Mouse (Mus musculus): Measurements from ENCODE around the gene Prkacb. TPM values are rescaled to one million over a fixed set of nuclear protein-coding genes. Genes with fewer than 3 reads are reported as not detected.

The Prkacb gene
- polyA plus RNA-seq, 1 experiment = 4.2 TPM

- Histone ChIP-seq H3K4me1 (ENCODE audit: control insufficient read depth, insufficient read depth, low read length) (no peaks in the 10 kb centered on the region), H3K27ac (ENCODE audit: control insufficient read depth, insufficient read depth, low read depth, low read length) (no peak overlapping the region), H3K36me3 (ENCODE audit: control insufficient read depth, insufficient read depth, low read length) (no peaks in the 10 kb centered on the region), H3K4me3 (ENCODE audit: control insufficient read depth, low read depth, low read length) (no peak overlapping the region), H3K27me3 (ENCODE audit: control insufficient read depth, insufficient read depth, low read length) (no peaks in the 10 kb centered on the region)
- TF ChIP-seq POLR2A (IDR thresholded peaks at IDR 0.05; ENCODE audit: control insufficient read depth, low read depth, low read length) (no peak), CTCF (IDR thresholded peaks at IDR 0.05; ENCODE audit: control insufficient read depth, insufficient read depth, insufficient replicate concordance, low read depth, low read length) (no peak)
Observed at GRCm38 (mm10) chr3:146778451-146778850, 34.3 kb downstream of the Prkacb start.

- Histone ChIP-seq H3K4me1 (ENCODE audit: control insufficient read depth, insufficient read depth, low read length) (no peaks in the 10 kb centered on the region), H3K27me3 (ENCODE audit: control insufficient read depth, insufficient read depth, low read length) (no peaks in the 10 kb centered on the region), H3K27ac (ENCODE audit: control insufficient read depth, insufficient read depth, low read depth, low read length) (no peak overlapping the region), H3K4me3 (ENCODE audit: control insufficient read depth, low read depth, low read length) (no peak overlapping the region), H3K36me3 (ENCODE audit: control insufficient read depth, insufficient read depth, low read length) (no peaks in the 10 kb centered on the region)
- no peak for TF ChIP-seq POLR2A (IDR thresholded peaks at IDR 0.05; ENCODE audit: control insufficient read depth, low read depth, low read length)
- no peak for TF ChIP-seq CTCF (IDR thresholded peaks at IDR 0.05; ENCODE audit: control insufficient read depth, insufficient read depth, insufficient replicate concordance, low read depth, low read length)
Observed at GRCm38 (mm10) chr3:146776711-146777110, 36.1 kb downstream of the Prkacb start.

GRCm38 (mm10) chr3:146770853-146771252 lies 41.9 kb downstream of the Prkacb start:
- H3K4me1 ChIP-seq (ENCODE audit: control insufficient read depth, insufficient read depth, low read length) = no peaks in the 10 kb centered on the region
- no peak overlapping the region for H3K4me3 ChIP-seq (ENCODE audit: control insufficient read depth, low read depth, low read length)
- H3K36me3 ChIP-seq (ENCODE audit: control insufficient read depth, insufficient read depth, low read length) = no peaks in the 10 kb centered on the region
- no peak overlapping the region for H3K27ac ChIP-seq (ENCODE audit: control insufficient read depth, insufficient read depth, low read depth, low read length)
- TF ChIP-seq CTCF (IDR thresholded peaks at IDR 0.05; ENCODE audit: control insufficient read depth, insufficient read depth, insufficient replicate concordance, low read depth, low read length) (no peak), POLR2A (IDR thresholded peaks at IDR 0.05; ENCODE audit: control insufficient read depth, low read depth, low read length) (no peak)
- no peaks in the 10 kb centered on the region for H3K27me3 ChIP-seq (ENCODE audit: control insufficient read depth, insufficient read depth, low read length)

GRCm38 (mm10) chr3:146769940-146770659 lies 42.7 kb downstream of the Prkacb start:
- Histone ChIP-seq H3K27ac (ENCODE audit: control insufficient read depth, insufficient read depth, low read depth, low read length) (no peak overlapping the region), H3K4me3 (ENCODE audit: control insufficient read depth, low read depth, low read length) (no peak overlapping the region), H3K4me1 (ENCODE audit: control insufficient read depth, insufficient read depth, low read length) (no peaks in the 10 kb centered on the region), H3K36me3 (ENCODE audit: control insufficient read depth, insufficient read depth, low read length) (no peaks in the 10 kb centered on the region), H3K27me3 (ENCODE audit: control insufficient read depth, insufficient read depth, low read length) (no peaks in the 10 kb centered on the region)
- no peak for TF ChIP-seq CTCF (IDR thresholded peaks at IDR 0.05; ENCODE audit: control insufficient read depth, insufficient read depth, insufficient replicate concordance, low read depth, low read length)

GRCm38 (mm10) chr3:146769569-146769939 lies 43.2 kb downstream of the Prkacb start:
- Histone ChIP-seq H3K36me3 (ENCODE audit: control insufficient read depth, insufficient read depth, low read length) (no peaks in the 10 kb centered on the region), H3K27me3 (ENCODE audit: control insufficient read depth, insufficient read depth, low read length) (no peaks in the 10 kb centered on the region), H3K27ac (ENCODE audit: control insufficient read depth, insufficient read depth, low read depth, low read length) (no peak overlapping the region), H3K4me3 (ENCODE audit: control insufficient read depth, low read depth, low read length) (no peak overlapping the region), H3K4me1 (ENCODE audit: control insufficient read depth, insufficient read depth, low read length) (no peaks in the 10 kb centered on the region)
- TF ChIP-seq CTCF (IDR thresholded peaks at IDR 0.05; ENCODE audit: control insufficient read depth, insufficient read depth, insufficient replicate concordance, low read depth, low read length) = no peak
- TF ChIP-seq POLR2A (IDR thresholded peaks at IDR 0.05; ENCODE audit: control insufficient read depth, low read depth, low read length) = no peak

- H3K27me3 ChIP-seq (ENCODE audit: control insufficient read depth, insufficient read depth, low read length) = no peaks in the 10 kb centered on the region
- no peaks in the 10 kb centered on the region for H3K36me3 ChIP-seq (ENCODE audit: control insufficient read depth, insufficient read depth, low read length)
- TF ChIP-seq POLR2A (IDR thresholded peaks at IDR 0.05; ENCODE audit: control insufficient read depth, low read depth, low read length) (no peak), CTCF (IDR thresholded peaks at IDR 0.05; ENCODE audit: control insufficient read depth, insufficient read depth, insufficient replicate concordance, low read depth, low read length) (no peak)
- H3K4me3 ChIP-seq (ENCODE audit: control insufficient read depth, low read depth, low read length) = no peak overlapping the region
- no peak overlapping the region for H3K27ac ChIP-seq (ENCODE audit: control insufficient read depth, insufficient read depth, low read depth, low read length)
- no peaks in the 10 kb centered on the region for H3K4me1 ChIP-seq (ENCODE audit: control insufficient read depth, insufficient read depth, low read length)
Observed at GRCm38 (mm10) chr3:146768921-146769320, 43.9 kb downstream of the Prkacb start.

GRCm38 (mm10) chr3:146768360-146768759 lies 44.4 kb downstream of the Prkacb start:
- Histone ChIP-seq H3K27me3 (ENCODE audit: control insufficient read depth, insufficient read depth, low read length) (no peaks in the 10 kb centered on the region), H3K4me1 (ENCODE audit: control insufficient read depth, insufficient read depth, low read length) (no peaks in the 10 kb centered on the region), H3K36me3 (ENCODE audit: control insufficient read depth, insufficient read depth, low read length) (no peaks in the 10 kb centered on the region), H3K27ac (ENCODE audit: control insufficient read depth, insufficient read depth, low read depth, low read length) (no peak overlapping the region), H3K4me3 (ENCODE audit: control insufficient read depth, low read depth, low read length) (no peak overlapping the region)
- TF ChIP-seq POLR2A (IDR thresholded peaks at IDR 0.05; ENCODE audit: control insufficient read depth, low read depth, low read length) (no peak), CTCF (IDR thresholded peaks at IDR 0.05; ENCODE audit: control insufficient read depth, insufficient read depth, insufficient replicate concordance, low read depth, low read length) (no peak)
